Mouse (Mus musculus) retina, adult 2 months (tissue): ENCODE data around the gene Fam167b.
"Not testable (repeated sequence)": the region's sequence is repeated elsewhere in the genome, so short reads cannot be mapped to it uniquely, and the experiment has no call there.

Experiments used
- DNase-seq: peaks from one replicate; pipeline ENCODE4 v3.0.0-alpha.2; 2012; ENCODE audit warnings: low read depth, low spot score

Fam167b gene

DNA sequence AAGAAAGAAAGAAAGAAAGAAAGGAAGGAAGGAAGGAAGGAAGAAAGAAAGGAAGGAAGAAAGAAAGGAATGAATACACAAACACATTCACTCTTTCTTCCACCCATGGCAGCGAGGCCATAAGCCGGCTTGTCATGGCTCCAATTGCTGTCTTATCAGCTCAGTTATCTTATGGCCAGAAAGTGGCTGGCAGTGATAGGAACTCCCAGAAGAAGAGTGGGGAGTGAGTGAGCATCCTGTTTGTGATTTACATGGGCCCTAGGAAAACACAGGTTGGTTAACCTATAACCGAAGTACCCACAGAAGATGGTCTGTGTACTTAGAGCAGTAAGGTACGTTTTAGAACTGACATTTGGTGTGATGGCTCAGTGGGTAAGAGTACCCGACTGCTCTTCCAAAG, 17.2 kb downstream of the Fam167b start:
- no peak for DNase-seq

GRCm38 (mm10) chr4:129558321-129558955, 19.9 kb downstream of the Fam167b start:
- DNase-seq: no peak

GRCm38 (mm10) chr4:129557256-129557808, 21.0 kb downstream of the Fam167b start:
- no peak for DNase-seq

- peak; percentile 60 for DNase-seq
Measured at GRCm38 (mm10) chr4:129556532-129557223, 21.7 kb downstream of the Fam167b start.

GRCm38 (mm10) chr4:129555862-129556531, 22.4 kb downstream of the Fam167b start:
- no peak for DNase-seq

GRCm38 (mm10) chr4:129555421-129555861, 22.9 kb downstream of the Fam167b start:
- no peak for DNase-seq

DNA sequence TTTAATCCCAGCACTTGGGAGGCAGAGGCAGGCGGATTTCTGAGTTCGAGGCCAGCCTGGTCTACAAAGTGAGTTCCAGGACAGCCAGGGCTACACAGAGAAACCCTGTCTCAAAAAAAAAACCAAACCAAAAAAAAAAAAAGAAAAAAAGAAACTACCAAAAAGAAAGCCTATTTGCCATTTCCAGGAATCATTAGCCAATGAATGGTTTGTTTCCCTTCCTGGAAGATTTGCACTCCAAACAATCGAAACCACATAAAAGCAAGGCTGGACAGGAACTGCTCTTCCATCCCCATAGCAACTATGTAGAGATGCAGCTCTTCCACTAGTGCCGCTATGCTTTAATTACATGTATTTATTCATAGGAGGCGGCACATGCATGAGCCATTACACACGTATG, 23.8 kb downstream of the Fam167b start:
- DNase-seq: not testable (repeated sequence)

DNA sequence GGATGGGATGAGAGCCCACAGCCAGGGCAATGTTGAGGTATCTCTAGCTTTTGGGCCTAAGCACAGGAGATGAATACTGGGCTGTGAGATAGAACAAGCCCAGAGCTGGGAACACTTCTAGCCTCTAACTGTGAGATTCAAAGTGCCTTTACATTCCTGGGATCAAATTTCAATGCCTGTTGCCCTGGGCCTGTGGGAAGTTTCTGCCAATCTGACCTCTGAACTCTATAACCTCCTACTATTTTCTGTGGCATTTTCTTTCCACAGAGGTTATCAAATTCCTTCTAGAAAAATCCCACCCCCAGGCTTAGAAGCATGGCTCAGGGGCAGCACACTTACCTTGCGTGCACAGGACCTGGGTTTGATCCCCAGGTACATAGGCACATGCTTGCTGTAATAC, 28.1 kb downstream of the Fam167b start:
- no peak for DNase-seq

- DNase-seq: no peak
Measured at GRCm38 (mm10) chr4:129549306-129549705, 29.0 kb downstream of the Fam167b start.

DNA sequence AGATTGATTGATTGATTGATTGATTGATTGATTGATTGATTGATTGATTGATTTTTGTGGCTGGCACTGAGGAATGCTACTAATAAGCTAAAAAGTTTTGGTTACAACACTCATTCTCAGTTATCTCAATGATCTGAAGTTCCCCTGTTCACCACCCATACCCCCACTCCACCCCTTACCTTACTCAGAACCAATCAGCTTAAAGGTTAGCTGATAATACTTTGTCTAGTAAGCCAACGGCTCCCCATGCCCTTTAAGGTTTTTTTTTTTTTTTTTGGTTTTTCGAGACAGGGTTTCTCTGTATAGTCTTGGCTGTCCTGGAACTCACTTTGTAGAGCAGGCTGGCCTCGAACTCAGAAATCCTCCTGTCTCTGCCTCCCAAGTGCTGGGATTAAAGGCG, 30.7 kb downstream of the Fam167b start:
- not testable (repeated sequence) for DNase-seq

DNA sequence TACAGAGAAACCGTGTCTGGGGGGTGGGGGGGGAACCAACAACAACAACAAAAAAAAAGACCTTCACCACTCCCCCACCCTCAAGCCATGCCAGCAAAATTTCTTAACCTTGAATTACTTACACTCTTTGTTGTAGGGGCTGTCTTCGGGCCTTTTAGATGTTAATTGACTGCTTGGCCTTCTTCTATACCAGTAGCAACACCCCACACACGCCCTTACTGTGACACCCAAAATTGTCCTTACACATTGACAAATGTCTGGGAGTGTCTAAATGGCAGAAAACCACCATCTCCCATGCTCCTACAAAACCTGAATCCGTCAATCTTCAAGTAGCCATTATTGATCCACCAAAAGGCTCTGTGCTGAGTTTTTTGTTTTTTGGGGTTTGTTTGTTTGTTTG, 34.2 kb downstream of the Fam167b start:
- DNase-seq: no peak

- peak; percentile 94 for DNase-seq
Measured at GRCm38 (mm10) chr4:129542592-129543141, 35.7 kb downstream of the Fam167b start, which contains the start of gene Hdac1. Gene Hdac1, minus strand, starts transcription at chr4:129542713.

DNA sequence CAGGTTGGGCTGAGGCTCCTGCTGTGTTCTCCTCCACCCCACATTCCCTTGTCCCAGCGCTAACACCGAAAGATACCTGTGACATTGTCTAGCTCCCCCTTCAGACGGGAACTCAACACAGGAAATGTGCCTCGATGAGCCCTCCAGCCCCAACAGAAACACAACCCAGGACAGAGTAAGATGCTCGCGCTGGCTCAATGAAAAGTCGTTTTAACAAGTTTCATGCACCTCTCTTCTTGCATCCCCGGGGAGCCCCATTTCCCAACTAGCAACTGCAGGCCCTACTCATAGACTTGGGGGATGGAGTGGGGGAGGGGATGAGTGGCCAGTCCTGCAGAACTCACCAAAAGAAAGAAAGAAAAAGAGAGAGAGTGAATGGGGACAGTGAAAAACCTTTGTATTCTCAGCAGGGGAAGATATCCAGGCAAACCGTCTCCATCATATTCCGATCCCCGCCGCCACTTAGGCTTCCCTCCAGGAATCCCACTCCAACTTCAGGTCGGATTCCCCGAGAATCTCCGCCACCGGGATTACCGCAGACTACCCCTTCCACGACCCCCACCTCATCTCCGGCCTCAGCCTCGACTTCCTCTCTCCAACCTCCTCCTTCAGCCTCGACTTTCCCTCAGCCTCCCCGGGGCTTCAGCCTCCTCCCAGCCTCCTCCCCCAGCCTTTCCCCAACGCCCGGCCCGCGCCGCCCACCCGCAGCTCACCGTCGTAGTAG, 36.3 kb downstream of the Fam167b start:
- DNase-seq: no peak

- no peak for DNase-seq
Measured at GRCm38 (mm10) chr4:129540012-129540411, 38.3 kb downstream of the Fam167b start.

DNA sequence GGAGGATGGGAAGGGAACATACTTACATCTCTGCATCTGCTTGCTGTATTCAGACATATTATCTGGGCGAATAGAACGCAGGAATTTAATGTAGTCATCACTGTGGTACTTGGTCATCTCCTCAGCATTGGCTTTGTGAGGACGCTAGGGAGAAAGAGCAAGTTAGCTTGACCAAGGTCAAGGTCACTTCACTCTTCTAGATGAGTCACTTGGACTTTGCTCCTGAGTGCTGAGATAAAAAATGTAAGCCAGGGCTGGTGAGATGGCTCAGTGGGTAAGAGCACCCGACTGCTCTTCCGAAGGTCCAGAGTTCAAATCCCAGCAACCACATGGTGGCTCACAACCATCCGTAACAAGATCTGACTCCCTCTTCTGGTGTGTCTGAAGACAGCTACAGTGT, 49.4 kb downstream of the Fam167b start:
- not testable (repeated sequence) for DNase-seq
